Mouse (Mus musculus) heart, embryonic 15.5 days (tissue): ENCODE results near the gene Cyp2g1. TPM values are rescaled to one million over a fixed set of nuclear protein-coding genes. Genes with fewer than 3 reads are reported as not detected.

Experiments
- ATAC-seq: fragments of 200-750 bp; cut with Nextera tagmentation; replicated peaks from 2 replicates; pipeline ENCODE4 v1.8.0; 2017; ENCODE audit warnings: low read depth, moderate TSS enrichment; ENCODE audit not compliant: insufficient number of reproducible peaks, insufficient read depth, low FRiP score
- H3K27ac ChIP-seq: fragments of 300-500 bp; sonication (generic); 2 replicates; pipeline ENCODE4 v1.5.1; 2015; ENCODE audit warnings: mild to moderate bottlenecking, inconsistent platforms
- H3K27me3 ChIP-seq: fragments of 300-500 bp; sonication (generic); 2 replicates; pipeline ENCODE4 v1.6.1; 2015; ENCODE audit warnings: inconsistent platforms
- H3K36me3 ChIP-seq: fragments of 300-500 bp; sonication (generic); 2 replicates; pipeline ENCODE4 v1.6.1; 2015; ENCODE audit warnings: mild to moderate bottlenecking, inconsistent platforms
- H3K4me1 ChIP-seq: fragments of 300-500 bp; sonication (generic); replicated peaks from 2 replicates; pipeline ENCODE4 v1.6.1; 2015; ENCODE audit warnings: inconsistent platforms
- H3K4me2 ChIP-seq: fragments of 300-500 bp; sonication (generic); 2 replicates; pipeline ENCODE4 v1.6.1; 2015; ENCODE audit warnings: inconsistent platforms, mild to moderate bottlenecking, moderate library complexity
- H3K4me3 ChIP-seq: fragments of 300-500 bp; sonication (generic); 2 replicates; pipeline ENCODE4 v1.5.1; 2015; ENCODE audit warnings: mild to moderate bottlenecking, inconsistent platforms
- H3K9ac ChIP-seq: fragments of 300-500 bp; sonication (generic); 2 replicates; pipeline ENCODE4 v1.6.1; 2015; ENCODE audit warnings: mild to moderate bottlenecking, inconsistent platforms
- H3K9me3 ChIP-seq: fragments of 300-500 bp; sonication (generic); replicated peaks from 2 replicates; pipeline ENCODE4 v1.6.1; 2016; ENCODE audit warnings: inconsistent platforms
- WGBS: fragments of 180-500 bp; shearing (Covaris S2); methylation state at CpG from one replicate; pipeline ENCODE4 v1.1.7; 2015; ENCODE audit warnings: mixed read lengths; 5-methylcytosine and 5-hydroxymethylcytosine counted together
- polyA plus RNA-seq: library from polyadenylated mRNA; unstranded; fragments of >200 nt; fragmentation: Nextera tagmentation; extraction: Ambion mirVana; gene quantifications from 2 replicates; pipeline ENCODE4 v1.2.1, GENCODE M21; 2015

Gene Cyp2g1
- polyA plus RNA-seq, result not detected in 2 replicates

DNA sequence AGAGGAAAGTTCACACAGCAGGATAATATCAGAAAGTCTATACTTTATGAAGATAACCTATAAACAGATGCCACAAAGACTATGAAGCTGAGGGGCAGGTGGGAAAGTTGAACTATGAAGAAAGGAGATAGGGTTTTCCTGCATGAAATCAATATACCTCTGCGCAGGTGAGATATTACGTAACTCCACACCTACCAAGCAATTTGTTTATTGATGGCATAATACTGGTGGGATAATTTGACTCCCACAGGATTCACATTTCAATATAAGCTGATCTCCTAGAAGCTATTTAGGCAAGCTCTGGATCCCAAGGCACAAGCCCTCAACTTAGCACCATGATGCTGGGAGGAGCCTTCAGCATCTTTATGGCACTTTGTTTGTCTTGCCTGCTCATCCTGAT is at the start of gene Cyp2g1:
Cyp2g1 (plus strand) TSS at position 301 of the 400 bp plus-strand sequence.
- no peaks in the 10 kb centered on the region for H3K36me3 ChIP-seq
- no peak within 1 kb of the TSS for H3K27ac ChIP-seq
- no peak within 1 kb of the TSS for H3K9ac ChIP-seq
- H3K4me1 ChIP-seq, result no peaks in the 10 kb centered on the region
- no peaks in the 10 kb centered on the region for H3K27me3 ChIP-seq
- no peak for ATAC-seq
- H3K4me3 ChIP-seq, result no peak within 1 kb of the TSS
- H3K4me2 ChIP-seq, result no peak within 1 kb of the TSS
- 87% methylated on average over 2 of the region's 2 CpGs for WGBS
- no peaks in the 10 kb centered on the region for H3K9me3 ChIP-seq

DNA sequence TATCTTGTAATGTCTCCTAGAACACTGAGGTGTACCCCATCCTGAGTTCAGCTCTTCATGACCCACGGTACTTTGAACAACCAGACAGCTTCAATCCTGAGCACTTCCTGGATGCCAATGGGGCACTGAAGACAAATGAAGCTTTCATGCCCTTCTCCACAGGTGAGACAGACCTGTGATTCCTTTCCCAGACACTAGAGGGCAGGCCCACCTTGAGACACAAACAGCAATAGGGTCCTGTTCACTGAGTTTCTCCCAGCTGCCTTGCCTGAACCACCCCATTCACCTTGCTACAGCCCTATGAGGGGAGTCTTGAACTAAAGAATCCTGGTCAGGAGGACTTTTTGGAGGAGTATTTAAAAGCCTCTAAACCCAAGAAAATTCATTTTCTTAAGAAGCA is 41.6 kb upstream of the Cyp2g1 start:
- WGBS, result 49% methylated on average over 1 of the region's 1 CpGs
- Histone ChIP-seq H3K36me3 (no peaks in the 10 kb centered on the region), H3K9me3 (no peaks in the 10 kb centered on the region), H3K27me3 (no peaks in the 10 kb centered on the region), H3K4me1 (no peaks in the 10 kb centered on the region), H3K9ac (no peak overlapping the region), H3K27ac (no peak overlapping the region), H3K4me2 (no peak overlapping the region), H3K4me3 (no peak overlapping the region)
- ATAC-seq, result no peak

DNA sequence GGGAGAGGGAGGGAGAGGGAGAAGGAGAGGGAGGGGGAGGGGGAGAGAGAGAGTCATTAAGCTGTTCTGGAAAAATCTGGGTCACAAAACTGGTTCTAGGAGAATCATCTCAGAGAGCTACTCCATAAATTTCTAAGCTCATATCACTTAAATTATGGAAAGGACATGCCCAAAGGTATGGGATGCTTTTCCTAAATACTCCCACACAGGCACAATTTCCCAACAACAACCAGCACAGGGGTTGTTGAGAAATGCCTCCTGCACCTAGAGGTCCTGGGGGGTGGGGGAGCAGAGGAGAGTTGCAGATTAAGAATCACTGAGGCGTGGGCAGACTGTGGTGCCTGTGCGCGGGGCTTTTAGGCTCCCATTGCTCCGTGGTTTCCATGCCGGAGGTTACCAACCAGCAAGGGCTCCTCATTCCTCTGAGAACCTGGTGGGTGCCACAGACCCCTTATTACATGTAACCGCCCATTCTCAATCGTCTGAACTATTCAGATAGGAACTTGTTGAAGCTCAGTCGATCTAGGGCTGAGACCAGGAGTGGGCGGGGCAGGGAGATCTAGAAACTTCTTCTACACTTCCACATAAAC is 38.7 kb upstream of the Cyp2g1 start:
- Histone ChIP-seq H3K4me3 (no peak overlapping the region), H3K4me2 (no peak overlapping the region), H3K9ac (no peak overlapping the region), H3K4me1 (no peaks in the 10 kb centered on the region), H3K36me3 (no peaks in the 10 kb centered on the region), H3K27me3 (no peaks in the 10 kb centered on the region), H3K9me3 (no peaks in the 10 kb centered on the region), H3K27ac (no peak overlapping the region)
- 78% methylated on average over 9 of the region's 9 CpGs for WGBS
- ATAC-seq, result no peak

DNA sequence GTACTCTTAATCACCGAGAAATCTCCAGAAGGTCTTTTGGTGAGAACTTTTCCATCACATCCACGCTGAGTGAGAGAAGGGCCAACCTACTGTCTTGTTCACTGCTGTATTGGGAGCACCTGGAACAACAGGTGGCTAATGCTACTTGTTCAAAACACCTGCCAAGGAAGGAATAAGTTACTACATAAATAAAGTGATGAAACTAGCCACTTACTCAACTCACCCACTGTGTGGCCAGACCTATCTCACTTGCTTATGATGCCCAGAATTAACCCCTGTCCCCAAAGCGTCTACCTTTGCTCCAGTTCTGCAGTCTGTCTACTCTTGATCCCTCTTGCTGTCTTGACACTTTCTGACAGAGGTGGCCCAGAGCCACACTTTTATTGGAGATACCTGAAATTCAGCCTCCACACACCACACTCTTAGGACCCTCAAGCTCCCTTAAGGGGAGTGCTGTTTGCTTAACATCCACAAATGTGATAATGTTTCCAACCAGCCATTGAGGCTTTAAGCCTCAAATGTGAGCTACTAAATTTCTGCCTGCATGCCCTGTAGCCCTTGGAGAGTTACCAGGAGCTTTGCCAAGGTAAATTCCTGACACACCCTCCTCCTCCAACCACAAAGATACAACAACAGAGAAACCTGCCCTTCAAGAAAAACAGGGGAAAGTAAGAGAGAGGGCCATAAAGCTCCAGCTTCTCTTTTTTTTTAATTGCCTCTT is 35.7 kb upstream of the Cyp2g1 start:
- Histone ChIP-seq H3K36me3 (no peaks in the 10 kb centered on the region), H3K9me3 (no peaks in the 10 kb centered on the region), H3K4me2 (no peak overlapping the region), H3K4me3 (no peak overlapping the region), H3K27ac (no peak overlapping the region), H3K27me3 (no peaks in the 10 kb centered on the region), H3K4me1 (no peaks in the 10 kb centered on the region), H3K9ac (no peak overlapping the region)
- 71% methylated on average over 3 of the region's 3 CpGs for WGBS
- no peak for ATAC-seq

DNA sequence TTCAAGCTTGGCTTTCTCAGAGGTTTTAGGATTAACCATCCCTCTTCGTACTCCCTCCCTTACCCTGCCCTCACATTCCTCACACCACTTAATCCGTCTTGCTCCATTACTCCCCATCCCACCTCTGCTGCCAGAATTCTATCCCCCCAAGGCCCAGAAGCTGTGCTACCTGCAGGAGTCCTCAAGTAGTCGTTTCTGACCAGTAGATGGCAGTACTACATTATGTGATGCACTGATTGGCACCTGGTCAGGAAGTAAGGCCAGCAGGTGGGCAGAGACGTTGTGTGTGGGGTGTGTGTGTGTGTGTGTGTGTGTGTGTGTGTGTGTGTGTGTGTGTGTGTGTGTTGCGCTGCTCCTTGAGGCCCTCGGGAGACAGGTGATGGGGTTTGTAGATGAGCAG is 32.8 kb upstream of the Cyp2g1 start:
- Histone ChIP-seq H3K9ac (no peak overlapping the region), H3K27ac (no peak overlapping the region), H3K4me2 (no peak overlapping the region), H3K4me3 (no peak overlapping the region), H3K36me3 (no peaks in the 10 kb centered on the region), H3K4me1 (no peaks in the 10 kb centered on the region), H3K27me3 (no peaks in the 10 kb centered on the region), H3K9me3 (no peaks in the 10 kb centered on the region)
- no peak for ATAC-seq
- WGBS, result 17% methylated on average over 6 of the region's 6 CpGs

DNA sequence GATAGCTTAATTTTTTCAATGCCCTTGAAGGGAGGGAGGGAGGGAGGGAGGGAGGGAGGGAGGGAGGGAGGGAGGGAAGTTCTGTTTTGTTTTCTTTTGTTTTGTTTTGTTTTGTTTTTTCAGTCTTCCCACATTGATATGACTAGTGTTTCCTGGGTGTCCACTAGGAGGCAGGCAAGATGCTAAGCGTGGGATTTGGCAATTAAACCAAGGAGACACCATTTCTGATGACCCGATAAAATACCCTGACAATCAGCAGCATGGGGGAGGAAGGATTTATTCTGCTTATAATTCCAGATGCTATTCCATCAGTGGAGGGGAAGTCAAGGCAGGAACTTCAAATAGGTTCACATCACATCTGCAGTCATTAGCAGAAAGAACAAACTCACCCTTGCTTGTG is 30.9 kb upstream of the Cyp2g1 start:
- no peak overlapping the region for H3K4me3 ChIP-seq
- no peak overlapping the region for H3K4me2 ChIP-seq
- no peak overlapping the region for H3K27ac ChIP-seq
- WGBS, result 53% methylated on average over 2 of the region's 2 CpGs
- no peaks in the 10 kb centered on the region for H3K9me3 ChIP-seq
- ATAC-seq, result no peak
- H3K4me1 ChIP-seq, result no peaks in the 10 kb centered on the region
- no peak overlapping the region for H3K9ac ChIP-seq
- no peaks in the 10 kb centered on the region for H3K36me3 ChIP-seq
- H3K27me3 ChIP-seq, result no peaks in the 10 kb centered on the region

DNA sequence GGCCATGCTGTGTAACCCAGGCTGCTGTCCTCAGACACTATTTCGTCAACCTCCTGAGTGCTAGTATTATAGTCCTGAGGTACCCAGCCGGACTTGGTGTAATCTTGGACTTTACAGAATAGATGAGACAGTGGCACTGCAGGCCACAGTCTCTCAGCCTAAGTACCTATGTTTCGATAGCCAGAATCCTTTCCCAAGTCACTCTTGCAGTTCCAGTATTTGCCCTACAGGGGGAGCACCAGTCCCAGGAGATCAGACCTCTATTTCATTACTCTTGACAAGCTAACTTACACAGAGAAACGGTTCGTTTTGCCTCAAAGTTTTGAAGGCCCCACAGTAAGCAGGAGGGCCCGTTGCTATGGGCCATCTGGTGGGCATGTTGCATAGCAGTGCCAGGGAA is 30.2 kb upstream of the Cyp2g1 start:
- no peaks in the 10 kb centered on the region for H3K4me1 ChIP-seq
- no peaks in the 10 kb centered on the region for H3K9me3 ChIP-seq
- ATAC-seq, result no peak
- H3K27me3 ChIP-seq, result no peaks in the 10 kb centered on the region
- no peaks in the 10 kb centered on the region for H3K36me3 ChIP-seq
- WGBS, result 32% methylated on average over 6 of the region's 6 CpGs
- H3K9ac ChIP-seq, result no peak overlapping the region
- H3K27ac ChIP-seq, result no peak overlapping the region
- no peak overlapping the region for H3K4me2 ChIP-seq
- H3K4me3 ChIP-seq, result no peak overlapping the region

DNA sequence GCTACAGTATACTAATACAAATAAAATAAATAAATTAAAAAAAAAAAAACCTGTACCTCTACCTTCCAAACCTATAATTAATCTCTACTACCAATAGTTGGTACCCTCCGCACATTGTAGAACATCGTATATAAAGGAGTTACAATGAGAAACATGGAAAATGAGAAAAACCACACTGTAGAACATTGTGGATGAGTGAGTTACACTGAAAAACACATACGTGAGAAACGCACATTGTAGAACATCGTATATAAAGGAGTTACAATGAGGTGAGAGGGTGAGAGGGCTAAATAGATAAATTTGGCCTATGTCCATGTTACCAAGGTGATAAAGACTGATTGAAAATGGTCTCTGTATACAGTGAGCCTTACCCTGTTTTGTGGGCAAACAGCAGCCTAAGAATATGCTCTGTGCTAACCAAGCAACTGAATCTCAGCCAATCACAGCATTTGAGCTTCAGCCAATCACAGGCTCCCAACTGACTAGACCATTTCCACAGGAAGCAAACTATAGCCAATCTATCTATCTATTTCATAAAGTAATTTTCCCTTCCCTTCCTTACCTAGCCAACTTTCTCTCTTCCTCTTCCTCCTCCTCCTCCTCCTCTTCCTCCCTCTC is 28.8 kb upstream of the Cyp2g1 start:
- no peaks in the 10 kb centered on the region for H3K27me3 ChIP-seq
- H3K9me3 ChIP-seq, result no peaks in the 10 kb centered on the region
- H3K4me1 ChIP-seq, result no peaks in the 10 kb centered on the region
- ATAC-seq, result peak; percentile 77; the same call in 1 of the 2 replicates
- H3K4me2 ChIP-seq, result no peak overlapping the region
- no peak overlapping the region for H3K9ac ChIP-seq
- WGBS, result 74% methylated on average over 5 of the region's 5 CpGs
- no peaks in the 10 kb centered on the region for H3K36me3 ChIP-seq
- no peak overlapping the region for H3K4me3 ChIP-seq
- no peak overlapping the region for H3K27ac ChIP-seq

DNA sequence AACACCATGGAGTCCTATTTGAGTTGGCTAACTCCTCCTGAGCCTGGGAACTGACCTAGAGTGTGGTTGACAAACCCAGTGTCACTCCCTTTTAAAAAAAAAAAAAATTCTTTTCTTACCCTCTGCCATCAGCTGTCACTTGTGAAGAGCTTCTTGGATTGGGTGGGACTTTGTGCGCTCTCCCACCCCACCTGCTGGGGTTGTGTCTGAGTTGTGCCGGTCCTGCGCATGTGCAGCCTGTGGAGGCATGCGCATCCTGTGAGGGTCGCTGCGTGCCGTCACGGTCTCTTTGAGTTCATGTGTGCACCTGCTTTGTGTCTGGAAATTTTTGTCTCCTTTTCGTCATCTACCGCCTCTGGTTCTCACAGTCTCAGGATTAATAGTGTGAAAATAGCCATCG is 28.2 kb upstream of the Cyp2g1 start:
- Histone ChIP-seq H3K4me2 (no peak overlapping the region), H3K4me1 (no peaks in the 10 kb centered on the region)
- 12% methylated on average over 11 of the region's 11 CpGs for WGBS

DNA sequence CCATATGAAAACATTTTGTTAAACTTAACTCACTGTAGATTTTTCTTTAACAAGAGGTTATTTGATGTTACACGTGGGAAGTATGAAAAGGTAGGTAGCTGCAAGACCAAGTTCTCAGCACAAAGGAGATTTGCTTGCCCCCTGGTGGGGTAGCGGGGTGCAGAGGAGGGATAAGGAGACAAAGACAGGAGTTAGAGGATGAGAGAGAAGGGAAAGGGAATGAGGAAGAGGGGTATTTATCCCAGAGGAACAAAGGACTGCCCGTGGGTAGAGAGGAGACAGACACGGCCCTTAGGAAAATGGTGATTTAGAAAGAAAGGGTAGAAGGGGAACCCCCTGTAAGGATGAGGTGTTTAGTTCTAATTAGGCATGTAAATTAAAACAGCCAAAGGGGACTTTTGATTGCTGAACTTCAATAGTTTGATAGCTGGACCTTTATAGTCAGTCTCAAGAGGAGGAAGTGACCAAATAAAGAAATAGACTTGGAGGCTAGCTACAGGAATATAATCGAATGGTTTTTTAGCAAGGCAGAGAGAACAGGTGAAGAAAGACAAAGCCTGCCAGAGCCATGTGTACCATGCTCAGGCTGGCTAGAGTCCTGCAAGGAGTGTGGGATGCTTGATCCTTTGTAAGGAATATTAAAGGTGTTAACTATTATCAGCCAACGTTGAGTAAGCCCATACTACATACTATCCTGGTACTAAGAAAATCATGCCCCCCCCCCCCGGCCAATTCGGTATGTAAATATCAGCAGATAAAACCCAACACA is 27.5 kb upstream of the Cyp2g1 start:
- Histone ChIP-seq H3K9me3 (no peaks in the 10 kb centered on the region), H3K36me3 (no peaks in the 10 kb centered on the region), H3K27me3 (no peaks in the 10 kb centered on the region), H3K4me2 (no peak overlapping the region), H3K4me3 (no peak overlapping the region), H3K9ac (no peak overlapping the region), H3K4me1 (no peaks in the 10 kb centered on the region), H3K27ac (no peak overlapping the region)
- ATAC-seq, result no peak
- WGBS, result 28% methylated on average over 8 of the region's 8 CpGs

More for the DNA sequence above, 28.2 kb upstream of the Cyp2g1 start:
- no peak for ATAC-seq
- Histone ChIP-seq H3K4me3 (no peak overlapping the region), H3K27me3 (no peaks in the 10 kb centered on the region), H3K9ac (no peak overlapping the region), H3K9me3 (no peaks in the 10 kb centered on the region), H3K27ac (no peak overlapping the region), H3K36me3 (no peaks in the 10 kb centered on the region)

DNA sequence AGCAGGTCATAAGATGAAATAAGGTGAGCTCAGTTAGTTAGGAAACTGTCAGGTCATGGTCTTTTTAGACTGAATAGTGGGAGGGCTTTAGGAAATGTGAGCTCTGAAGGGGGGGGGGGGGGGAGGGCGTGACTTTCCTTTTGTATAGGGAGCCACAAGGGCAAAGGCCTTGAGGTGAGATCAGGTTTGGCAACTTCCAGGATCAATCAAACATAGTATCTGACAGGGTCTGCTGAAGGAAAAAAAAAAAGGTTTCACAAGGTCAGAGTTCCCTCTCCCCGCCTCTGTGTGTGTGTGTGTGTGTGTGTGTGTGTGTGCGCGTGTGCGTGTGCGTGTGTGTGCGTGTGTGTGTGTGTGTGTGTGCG is 26.9 kb upstream of the Cyp2g1 start:
- H3K9ac ChIP-seq, result no peak overlapping the region
- no peaks in the 10 kb centered on the region for H3K27me3 ChIP-seq
- H3K36me3 ChIP-seq, result no peaks in the 10 kb centered on the region
- no peak overlapping the region for H3K4me2 ChIP-seq
- 42% methylated on average over 8 of the region's 8 CpGs for WGBS
- no peak overlapping the region for H3K27ac ChIP-seq
- no peak for ATAC-seq
- no peaks in the 10 kb centered on the region for H3K9me3 ChIP-seq
- no peaks in the 10 kb centered on the region for H3K4me1 ChIP-seq
- no peak overlapping the region for H3K4me3 ChIP-seq
